Mouse (Mus musculus) MEL-GATA-1-ER (cell line): ENCODE measurements around the gene Tead3.

ENCODE experiments used
- DNase-seq: peaks from one replicate; pipeline ENCODE4 v3.0.0-alpha.2; 2012; ENCODE audit warnings: low read depth; ENCODE audit errors: extremely low read depth

The Tead3 gene

GRCm38 (mm10) chr17:28311366-28312132 is 39.1 kb downstream of the Tead3 start:
- DNase-seq: no peak

- no peak for DNase-seq
These were observed 39.8 kb downstream of the Tead3 start for GRCm38 (mm10) chr17:28310831-28311230.

- peak; percentile 83 for DNase-seq
These were observed 42.1 kb downstream of the Tead3 start for GRCm38 (mm10) chr17:28308297-28309195.

GRCm38 (mm10) chr17:28305172-28305571 is 45.4 kb downstream of the Tead3 start:
- no peak for DNase-seq

GRCm38 (mm10) chr17:28300850-28301249 is 49.8 kb downstream of the Tead3 start:
- DNase-seq: no peak

GRCm38 (mm10) chr17:28300323-28300722 is 50.3 kb downstream of the Tead3 start:
- DNase-seq: no peak

GRCm38 (mm10) chr17:28299669-28300320 is 50.8 kb downstream of the Tead3 start:
- no peak for DNase-seq

- DNase-seq: no peak
These were observed 51.7 kb downstream of the Tead3 start for GRCm38 (mm10) chr17:28298888-28299287.

GRCm38 (mm10) chr17:28294449-28295333 is 55.9 kb downstream of the Tead3 start:
- DNase-seq: no peak

- DNase-seq: no peak
These were observed 56.9 kb downstream of the Tead3 start for GRCm38 (mm10) chr17:28293716-28294115.

GRCm38 (mm10) chr17:28291346-28291745 is 59.3 kb downstream of the Tead3 start:
- DNase-seq: no peak

GRCm38 (mm10) chr17:28290671-28291070 is 59.9 kb downstream of the Tead3 start:
- no peak for DNase-seq

GRCm38 (mm10) chr17:28290262-28290661 is 60.4 kb downstream of the Tead3 start:
- no peak for DNase-seq

- no peak for DNase-seq
These were observed 62.6 kb downstream of the Tead3 start for GRCm38 (mm10) chr17:28287980-28288379.

- DNase-seq: no peak
These were observed 63.0 kb downstream of the Tead3 start for GRCm38 (mm10) chr17:28287578-28287977.

GRCm38 (mm10) chr17:28286964-28287363 is 63.7 kb downstream of the Tead3 start:
- no peak for DNase-seq

GRCm38 (mm10) chr17:28286133-28286532 is 64.5 kb downstream of the Tead3 start:
- no peak for DNase-seq

GRCm38 (mm10) chr17:28283199-28283598 is 67.4 kb downstream of the Tead3 start:
- no peak for DNase-seq

GRCm38 (mm10) chr17:28281866-28282441 is 68.7 kb downstream of the Tead3 start:
- DNase-seq: no peak
